Mouse (Mus musculus) CH12.LX (cell line): Measurements from ENCODE around the gene Chpf. TPM values are rescaled to one million over a fixed set of nuclear protein-coding genes. Genes with fewer than 3 reads are reported as not detected.

Source experiments
- DNase-seq: peaks from one replicate; pipeline ENCODE4 v3.0.0-alpha.2; 2013; ENCODE audit errors: extremely low read depth
- H3K27ac ChIP-seq: 2 replicates; pipeline ENCODE4 v1.5.1; 2012; ENCODE audit warnings: low read depth, mild to moderate bottlenecking, control low read depth, moderate library complexity; ENCODE audit not compliant: insufficient read depth
- H3K27me3 ChIP-seq: replicated peaks from 2 replicates; pipeline ENCODE3; 2012; ENCODE audit warnings: inconsistent platforms
- H3K36me3 ChIP-seq, 2 experiments: replicated peaks in 1 of 2; 2 replicates each; pipeline versions ENCODE3 to v1.6.1; 2012; ENCODE audit warnings: inconsistent platforms in 1 of 2, low read length in 1 of 2, mild to moderate bottlenecking in 1 of 2, mixed read lengths in 1 of 2, moderate library complexity in 1 of 2; ENCODE audit not compliant: control insufficient read depth in 1 of 2, insufficient read depth in 1 of 2
- H3K4me1 ChIP-seq, 2 experiments: 2 replicates each; pipeline ENCODE4 v1.6.1; 2012; ENCODE audit warnings: inconsistent platforms in 1 of 2, moderate library complexity in 1 of 2; ENCODE audit not compliant: insufficient read depth in 2 of 2, control insufficient read depth in 1 of 2
- H3K4me2 ChIP-seq: 2 replicates; pipeline ENCODE4 v1.6.1; 2012; ENCODE audit warnings: low read depth, mild to moderate bottlenecking, control low read depth; ENCODE audit not compliant: poor library complexity, insufficient read depth, severe bottlenecking
- H3K4me3 ChIP-seq, 3 experiments: fragments of 150-350 bp in 1 of 3; sonication (generic) in 1 of 3; replicated peaks in 1 of 3; 2 replicates each; pipeline versions ENCODE3 to v1.5.1; 2011 to 2012; ENCODE audit warnings: low read depth in 2 of 3, low read length in 2 of 3, mild to moderate bottlenecking in 2 of 3, moderate library complexity in 2 of 3, control low read depth in 1 of 3, improper control_type of control experiment in 1 of 3, inconsistent platforms in 1 of 3, mixed read lengths in 1 of 3; ENCODE audit not compliant: poor library complexity in 1 of 3
- H3K79me2 ChIP-seq: replicated peaks from 2 replicates; pipeline ENCODE4 v1.6.1; 2012; ENCODE audit warnings: mild to moderate bottlenecking, moderate library complexity; ENCODE audit not compliant: control insufficient read depth, poor library complexity, insufficient read depth, severe bottlenecking; ENCODE audit errors: extremely low read depth
- H3K9ac ChIP-seq: 2 replicates; pipeline ENCODE4 v1.6.1; 2012; ENCODE audit warnings: low read depth, mild to moderate bottlenecking, control low read depth, moderate library complexity; ENCODE audit not compliant: insufficient read depth
- H3K9me3 ChIP-seq: replicated peaks from 2 replicates; pipeline ENCODE3; 2012; ENCODE audit warnings: low read length, inconsistent platforms, mixed read lengths
- CHD1 ChIP-seq: IDR thresholded peaks from 2 replicates; pipeline ENCODE4 v1.6.1; 2012; ENCODE audit warnings: low read depth, low read length, improper control_type of control experiment, inconsistent platforms
- CHD2 ChIP-seq: IDR thresholded peaks from 2 replicates; pipeline ENCODE4 v1.6.1; 2011; ENCODE audit warnings: low read length, improper control_type of control experiment
- EP300 ChIP-seq: IDR thresholded peaks from 2 replicates; pipeline ENCODE4 v1.6.1; 2011; ENCODE audit warnings: low read length, improper control_type of control experiment
- GABPA ChIP-seq: IDR thresholded peaks from 2 replicates; pipeline ENCODE4 v1.6.1; 2012; ENCODE audit warnings: low read depth, low read length, improper control_type of control experiment, inconsistent platforms; ENCODE audit not compliant: insufficient replicate concordance
- HCFC1 ChIP-seq: IDR thresholded peaks from 2 replicates; pipeline ENCODE4 v1.6.1; 2012; ENCODE audit warnings: low read depth, mild to moderate bottlenecking, inconsistent platforms, low read length, improper control_type of control experiment
- MAX ChIP-seq: IDR thresholded peaks from 2 replicates; pipeline ENCODE4 v1.6.1; 2011; ENCODE audit warnings: low read length, improper control_type of control experiment
- MAZ ChIP-seq: IDR thresholded peaks from 2 replicates; pipeline ENCODE4 v1.6.1; 2012; ENCODE audit warnings: low read depth, mild to moderate bottlenecking, inconsistent platforms, low read length, improper control_type of control experiment, moderate library complexity
- MYC ChIP-seq: IDR thresholded peaks from 2 replicates; pipeline ENCODE4 v1.6.1; 2011; ENCODE audit warnings: low read depth, mild to moderate bottlenecking, improper control_type of control experiment, low read length
- NELFE ChIP-seq: IDR thresholded peaks from 2 replicates; pipeline ENCODE4 v1.6.1; 2011; ENCODE audit warnings: low read depth, low read length, improper control_type of control experiment
- POLR2AphosphoS2 ChIP-seq: IDR thresholded peaks from 2 replicates; pipeline ENCODE4 v1.6.1; 2011; ENCODE audit warnings: low read depth, low read length, improper control_type of control experiment
- RAD21 ChIP-seq: IDR thresholded peaks from 2 replicates; pipeline ENCODE4 v1.6.1; 2011; ENCODE audit warnings: low read depth, mild to moderate bottlenecking, low read length, improper control_type of control experiment, moderate library complexity
- RCOR1 ChIP-seq: conservative IDR thresholded peaks from 2 replicates; pipeline ENCODE4 v1.6.1; 2012; ENCODE audit warnings: low read depth, mild to moderate bottlenecking, inconsistent platforms, low read length, improper control_type of control experiment
- TBP ChIP-seq: conservative IDR thresholded peaks from 2 replicates; pipeline ENCODE4 v1.6.1; 2011; ENCODE audit warnings: low read depth, low read length, improper control_type of control experiment
- TCF12 ChIP-seq: IDR thresholded peaks from 2 replicates; pipeline ENCODE4 v1.6.1; 2014; ENCODE audit warnings: low read depth, mild to moderate bottlenecking, inconsistent platforms, low read length, improper control_type of control experiment
- USF1 ChIP-seq: IDR thresholded peaks from 2 replicates; pipeline ENCODE4 v1.6.1; 2014; ENCODE audit warnings: low read depth, mild to moderate bottlenecking, inconsistent platforms, low read length, improper control_type of control experiment
- ZC3H11A ChIP-seq: IDR thresholded peaks from 2 replicates; pipeline ENCODE4 v1.6.1; 2012; ENCODE audit warnings: low read depth, mild to moderate bottlenecking, inconsistent platforms, low read length, improper control_type of control experiment
- ZKSCAN1 ChIP-seq: IDR thresholded peaks from 2 replicates; pipeline ENCODE4 v1.6.1; 2012; ENCODE audit warnings: low read depth, inconsistent platforms, low read length, improper control_type of control experiment, borderline replicate concordance
- ZMIZ1 ChIP-seq: IDR thresholded peaks from 2 replicates; pipeline ENCODE4 v1.6.1; 2012; ENCODE audit warnings: low read depth, mild to moderate bottlenecking, inconsistent platforms, low read length, improper control_type of control experiment
- ZNF384 ChIP-seq: IDR thresholded peaks from 2 replicates; pipeline ENCODE4 v1.6.1; 2012; ENCODE audit warnings: low read depth, low read length, improper control_type of control experiment, inconsistent platforms
- dilution Hi-C: fragments of 300-500 bp; cut with MboI; formaldehyde crosslinking; loops from 2 replicates; pipeline ENCODE4 v1.14.3; 2020; ENCODE audit warnings: low sequenced_read_pairs; ENCODE audit not compliant: extremely low pct_unique_long_range_greater_than_20kb, extremely low pct_ligation_motif_present
- in situ Hi-C: fragments of 300-500 bp; cut with MboI; formaldehyde crosslinking; loops from 3 replicates; pipeline ENCODE4 v1.14.3; 2019; ENCODE audit warnings: low sequenced_read_pairs, low pct_ligation_motif_present, low pct_unique_long_range_greater_than_20kb, mixed read lengths
- polyA plus RNA-seq: library from polyadenylated mRNA; unstranded; fragments of >175 nt; gene quantifications from 2 replicates; pipeline ENCODE4 v1.2.1, GENCODE M21; 2012; ENCODE audit warnings: low read depth; ENCODE audit not compliant: insufficient read length
- total RNA-seq, 2 experiments: library from RNA; depleted of rRNA; stranded (reverse); fragments of 300-350 nt in 1 of 2; fragments of >200 nt in 1 of 2; gene quantifications; 2 replicates each; pipeline ENCODE4 v1.2.3; 2012 to 2014

Gene Chpf
- total and polyA plus RNA-seq, 3 experiments, result 14.6 to 30.4 (median 20.6) TPM

GRCm38 (mm10) chr1:75445141-75445701 is 33.9 kb downstream of the Chpf start:
- TF ChIP-seq RAD21, result no peak
- no peak for TF ChIP-seq CHD1
- no peak for TF ChIP-seq TBP
- TF ChIP-seq MAZ, result no peak
- no peak for TF ChIP-seq GABPA
- TF ChIP-seq TCF12, result no peak
- no peak for TF ChIP-seq EP300
- TF ChIP-seq, all 38 proteins: peak for 0
- peaks cover 27 to 39% of the 10 kb centered on the region in 2 experiments for H3K36me3 ChIP-seq
- H3K4me3 ChIP-seq, result no peak overlapping the region
- no peak overlapping the region for H3K4me2 ChIP-seq
- H3K27me3 ChIP-seq, result peaks cover 39% of the 10 kb centered on the region
- in situ Hi-C loops (no loop called here), dilution Hi-C loops (no loop called here)
- no peaks in the 10 kb centered on the region for H3K9me3 ChIP-seq
- H3K4me1 ChIP-seq, result peaks cover 18 to 32% of the 10 kb centered on the region in 2 experiments
- no peak overlapping the region for H3K27ac ChIP-seq
- DNase-seq, result no peak
- no peak overlapping the region for H3K9ac ChIP-seq
- no peaks in the 10 kb centered on the region for H3K79me2 ChIP-seq

- H3K4me1 ChIP-seq, result peaks cover 17 to 28% of the 10 kb centered on the region in 2 experiments
- no peak overlapping the region for H3K9ac ChIP-seq
- in situ Hi-C loops, result no loop called here
- H3K9me3 ChIP-seq, result no peaks in the 10 kb centered on the region
- no peak for DNase-seq
- no peak for TF ChIP-seq HCFC1
- TF ChIP-seq MYC, result no peak
- TF ChIP-seq USF1, result no peak
- no peak for TF ChIP-seq TBP
- TF ChIP-seq NELFE, result no peak
- TF ChIP-seq ZMIZ1, result no peak
- TF ChIP-seq RAD21, result no peak
- no peak for TF ChIP-seq ZC3H11A
- TF ChIP-seq ZKSCAN1, result no peak
- TF ChIP-seq MAZ, result no peak
- TF ChIP-seq TCF12, result no peak
- TF ChIP-seq RCOR1, result no peak
- no peak for TF ChIP-seq MAX
- no peak for TF ChIP-seq ZNF384
- TF ChIP-seq CHD2, result no peak
- TF ChIP-seq EP300, result no peak
- TF ChIP-seq POLR2AphosphoS2, result no peak
- TF ChIP-seq, all 38 proteins: peak for 0
- H3K4me2 ChIP-seq, result no peak overlapping the region
- dilution Hi-C loops, result no loop called here
- H3K4me3 ChIP-seq, result no peak overlapping the region
- peaks cover 29% of the 10 kb centered on the region for H3K27me3 ChIP-seq
- no peak overlapping the region for H3K27ac ChIP-seq
- peaks cover 33 to 49% of the 10 kb centered on the region in 2 experiments for H3K36me3 ChIP-seq
- no peaks in the 10 kb centered on the region for H3K79me2 ChIP-seq
Observed at GRCm38 (mm10) chr1:75444208-75444607, 34.9 kb downstream of the Chpf start.
